Mouse (Mus musculus): ENCODE measurements around the gene Gm9857.
A peak's percentile ranks its signal among the peaks of the same experiment; 100 is the strongest.

Gm9857 gene

DNA sequence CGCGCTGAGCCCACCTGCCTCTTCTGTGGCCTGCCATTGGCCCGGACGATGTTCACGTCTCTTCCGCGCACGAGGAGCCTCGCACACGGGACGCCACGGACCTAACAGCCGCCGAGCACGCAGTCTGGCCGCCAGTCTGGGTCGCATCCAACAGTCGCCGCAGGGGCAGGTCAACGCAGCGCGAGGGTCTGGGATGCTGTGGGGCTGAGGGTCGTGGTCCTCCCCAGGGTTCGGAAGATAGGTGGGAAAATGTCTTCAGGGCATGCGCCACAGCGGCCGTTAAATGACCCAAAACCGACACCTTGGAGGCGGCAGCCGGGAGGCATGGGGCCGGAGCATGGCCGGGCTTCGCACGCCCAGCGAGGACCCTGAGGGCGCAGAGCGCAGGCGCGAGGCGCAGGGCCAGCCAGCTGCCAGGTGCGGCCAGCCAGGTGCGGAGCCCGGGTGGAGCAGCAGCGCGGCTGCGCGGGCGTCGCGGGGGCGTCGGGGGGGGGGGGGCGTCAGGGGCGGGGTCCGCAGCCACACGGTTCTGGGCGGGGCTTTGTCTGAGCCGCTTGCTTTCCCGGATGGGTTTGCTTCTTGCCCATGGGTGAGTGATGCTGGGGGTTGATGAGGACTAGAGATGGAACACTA is at the start of gene Gm9857:
Gene Gm9857, minus strand, starts transcription at position 445 of the 633 bp plus-strand sequence.
- DNase-seq (ENCODE audit: low spot score in 2 of 2) = no peak

DNA sequence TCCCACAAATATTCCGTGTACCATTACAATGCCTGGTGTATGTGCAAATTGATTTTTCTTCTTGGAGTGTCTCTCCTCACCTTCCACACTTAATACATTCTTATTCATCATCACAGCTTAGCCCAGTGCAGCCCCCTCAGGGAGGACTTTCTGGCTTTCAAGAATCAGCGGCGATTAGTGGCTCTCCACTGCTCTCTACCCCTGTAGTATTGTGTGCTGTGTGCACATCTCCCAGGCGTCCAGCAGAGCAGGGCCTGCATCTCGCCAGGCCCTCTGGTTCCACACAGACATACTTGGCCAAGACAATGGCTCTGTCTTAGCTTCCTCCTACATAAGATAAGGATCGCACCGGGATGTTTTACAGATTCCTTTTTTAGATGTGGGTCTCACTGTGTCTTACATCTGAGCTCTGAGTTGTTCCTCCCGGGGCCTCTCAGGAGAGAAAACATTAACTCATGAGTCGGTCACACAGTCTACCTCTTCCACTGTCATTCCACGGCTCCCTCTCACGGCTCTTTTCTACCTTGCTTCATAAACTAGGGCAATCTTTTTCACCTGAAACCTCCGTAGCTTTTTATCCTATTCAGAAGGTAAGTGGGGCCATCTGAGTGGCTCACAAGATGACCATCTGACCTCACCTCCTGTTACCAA is 46.9 kb upstream of the Gm9857 start:
- DNase-seq (ENCODE audit: low spot score in 2 of 2) = no peak

DNA sequence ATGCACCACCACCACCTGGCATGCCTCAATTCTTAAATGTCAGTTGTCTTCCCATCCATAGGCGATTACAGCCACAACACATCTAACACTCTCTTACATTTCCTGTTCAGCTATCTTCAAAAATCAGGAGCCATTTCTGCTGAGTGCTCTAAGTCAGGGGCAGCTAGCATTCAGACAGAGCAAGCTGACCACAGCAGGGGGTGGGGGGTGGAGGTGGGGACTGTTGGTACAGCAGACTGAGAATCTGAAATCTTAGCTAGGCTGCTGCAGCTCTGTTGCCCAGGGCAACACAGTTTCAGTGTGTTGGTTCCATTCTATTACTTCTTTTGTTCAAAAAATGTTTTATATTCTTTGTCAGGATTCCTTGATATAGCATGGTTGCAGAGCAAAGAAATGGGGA is 46.3 kb upstream of the Gm9857 start:
- DNase-seq (ENCODE audit: low spot score in 2 of 2) = no peak

DNA sequence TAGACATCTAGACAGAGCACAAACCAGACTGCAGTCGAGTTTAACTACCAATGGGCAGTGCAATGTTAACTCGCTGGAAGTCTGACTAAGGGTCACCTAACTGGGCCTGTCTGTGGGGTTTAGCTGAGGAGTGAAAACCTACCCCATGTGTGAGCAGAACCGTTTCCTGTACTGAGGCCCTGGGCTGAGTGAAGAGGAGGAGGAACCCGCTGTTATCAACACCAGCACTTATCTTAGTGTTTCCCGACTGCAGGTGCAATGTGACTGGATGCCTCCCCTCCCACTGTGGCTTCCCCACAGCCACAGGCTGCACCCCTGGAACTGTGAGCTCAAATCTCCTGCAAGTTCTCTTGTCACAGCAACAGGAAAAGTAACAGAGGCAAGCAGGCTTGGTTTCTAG is 43.7 kb upstream of the Gm9857 start:
- DNase-seq (ENCODE audit: low spot score in 2 of 2) = peak; percentile 23 to 44

DNA sequence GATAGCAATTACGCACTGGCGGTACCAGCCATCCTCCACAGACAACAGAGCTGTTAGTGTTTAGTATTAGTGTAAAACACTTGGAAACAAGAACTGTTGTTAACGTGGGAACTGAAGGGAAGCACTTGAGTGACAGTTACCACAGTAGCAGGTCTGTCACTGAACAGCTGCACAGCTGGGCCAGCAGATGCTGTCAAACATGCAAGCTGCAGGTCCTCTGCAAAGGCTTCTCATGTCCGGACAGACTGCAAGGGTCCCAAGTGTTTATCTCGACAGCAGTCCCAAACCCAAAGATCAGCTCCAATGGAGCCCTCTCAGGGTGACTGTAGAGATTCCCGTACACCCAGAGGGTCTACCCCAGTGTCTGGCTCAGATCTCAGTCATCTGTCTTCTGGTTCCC is 41.7 kb upstream of the Gm9857 start:
- DNase-seq (ENCODE audit: low spot score in 2 of 2) = peak; percentile 32 to 37

DNA sequence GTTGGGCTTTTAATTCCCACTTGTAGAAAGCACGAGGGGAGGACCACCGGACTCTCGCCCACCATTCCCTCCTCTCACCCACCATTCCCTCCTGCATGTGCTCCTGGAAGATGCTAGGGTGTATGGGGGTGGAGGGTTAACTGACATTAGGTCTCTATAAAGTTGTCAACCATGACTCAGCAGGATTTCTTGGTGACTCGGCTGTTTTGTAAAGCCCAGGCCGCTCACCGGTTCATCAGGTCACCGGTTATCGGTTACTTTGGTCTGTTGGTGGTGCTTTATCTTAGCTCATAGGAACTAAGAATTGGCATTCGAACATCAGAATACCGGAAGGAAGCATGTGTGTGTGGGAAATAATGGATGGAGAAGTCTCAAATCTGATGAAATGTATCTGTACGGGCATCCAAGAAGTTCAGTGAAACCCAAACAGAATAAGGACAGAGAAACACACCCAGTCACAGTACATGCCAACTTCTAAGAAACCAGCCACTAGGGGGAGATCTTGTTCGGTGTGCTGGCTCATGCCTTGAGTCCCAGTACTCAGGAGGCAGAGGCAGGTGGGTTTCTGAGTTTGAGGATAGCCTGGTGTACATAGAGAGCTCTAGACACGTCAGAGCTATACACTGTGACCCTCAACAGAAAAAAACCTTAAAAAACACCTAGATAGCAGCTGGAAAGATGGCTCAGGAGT is 37.2 kb upstream of the Gm9857 start:
- DNase-seq (ENCODE audit: low spot score in 2 of 2) = peak in 1 of 2 experiments; percentile 29

DNA sequence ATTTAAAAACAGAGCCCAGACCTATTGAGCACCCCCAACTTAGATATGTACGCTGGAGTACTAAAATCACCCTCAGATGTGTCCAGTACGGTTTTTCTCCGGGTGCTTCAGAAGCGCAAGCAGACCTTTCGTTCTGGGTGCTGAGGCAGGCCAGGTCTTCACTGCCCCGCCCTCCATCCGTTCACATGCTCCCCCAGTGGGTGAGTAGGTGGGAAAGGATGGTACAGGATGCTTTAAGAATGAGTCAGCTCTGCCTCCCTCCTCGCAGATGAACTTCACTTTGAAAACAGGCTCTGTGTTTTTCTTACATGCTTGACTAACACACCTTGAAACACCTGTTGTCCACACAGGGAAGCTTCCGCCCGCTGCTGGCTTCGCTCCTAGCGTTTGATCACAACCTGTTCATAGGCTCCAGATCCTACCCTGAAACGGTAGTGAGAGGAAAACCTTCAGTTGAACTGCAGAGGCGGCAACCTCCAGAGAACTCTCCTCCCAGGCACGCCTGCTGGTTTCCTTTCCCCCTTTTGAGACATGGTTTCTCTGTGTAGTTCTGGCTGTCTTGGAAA is 34.8 kb upstream of the Gm9857 start:
- no peak for DNase-seq (ENCODE audit: low spot score in 2 of 2)

DNA sequence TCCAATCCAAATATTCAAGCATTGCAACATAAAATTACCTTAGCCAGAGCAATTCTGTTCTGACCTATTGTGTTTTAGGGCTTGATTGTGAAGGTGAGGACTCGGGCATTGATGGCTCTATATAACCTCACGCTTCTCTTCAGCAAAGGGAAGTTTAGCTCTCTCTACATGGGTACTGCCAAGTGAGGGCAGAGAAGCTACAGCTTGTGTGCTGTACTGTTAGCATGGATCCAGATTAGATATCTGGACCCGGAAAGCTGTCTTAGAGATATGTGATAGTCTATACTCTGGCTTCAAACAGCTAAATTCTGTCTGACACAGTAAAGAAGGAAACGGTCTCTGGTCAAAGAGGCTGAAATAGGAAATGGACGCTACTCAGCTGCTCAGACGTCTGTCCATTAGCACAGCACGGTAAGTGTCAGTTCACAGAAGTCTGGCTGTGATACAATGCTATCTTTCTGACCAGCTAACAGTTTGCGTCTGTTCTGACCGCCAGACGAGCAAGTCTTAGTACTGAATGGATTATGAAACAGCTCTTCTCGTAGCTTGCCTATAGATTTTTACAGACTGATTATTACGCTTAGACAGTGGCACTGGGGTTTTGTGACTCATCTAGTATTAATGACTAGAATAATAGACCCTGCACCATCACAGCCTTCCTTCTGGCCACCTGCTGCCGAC is 33.9 kb upstream of the Gm9857 start:
- no peak for DNase-seq (ENCODE audit: low spot score in 2 of 2)

DNA sequence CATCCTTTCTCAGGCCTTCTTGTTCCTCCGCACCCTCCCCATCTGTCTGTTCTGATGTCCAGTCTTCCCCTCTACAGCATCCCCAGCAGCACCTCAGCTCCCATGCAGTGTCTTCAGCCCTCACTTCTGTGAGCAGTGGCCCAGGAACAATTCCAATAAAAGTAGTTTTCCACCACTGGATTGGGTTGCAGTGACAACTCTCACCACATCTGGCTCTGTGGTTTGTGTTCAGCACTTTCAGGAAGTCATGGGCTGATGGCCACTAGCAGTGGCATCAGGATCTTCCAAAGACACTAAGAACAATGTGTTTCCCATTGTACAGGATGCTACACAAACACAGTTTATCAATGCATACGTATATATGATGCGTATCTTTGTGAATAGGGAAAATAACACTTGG is 25.8 kb upstream of the Gm9857 start:
- DNase-seq (ENCODE audit: low spot score in 2 of 2) = no peak

DNA sequence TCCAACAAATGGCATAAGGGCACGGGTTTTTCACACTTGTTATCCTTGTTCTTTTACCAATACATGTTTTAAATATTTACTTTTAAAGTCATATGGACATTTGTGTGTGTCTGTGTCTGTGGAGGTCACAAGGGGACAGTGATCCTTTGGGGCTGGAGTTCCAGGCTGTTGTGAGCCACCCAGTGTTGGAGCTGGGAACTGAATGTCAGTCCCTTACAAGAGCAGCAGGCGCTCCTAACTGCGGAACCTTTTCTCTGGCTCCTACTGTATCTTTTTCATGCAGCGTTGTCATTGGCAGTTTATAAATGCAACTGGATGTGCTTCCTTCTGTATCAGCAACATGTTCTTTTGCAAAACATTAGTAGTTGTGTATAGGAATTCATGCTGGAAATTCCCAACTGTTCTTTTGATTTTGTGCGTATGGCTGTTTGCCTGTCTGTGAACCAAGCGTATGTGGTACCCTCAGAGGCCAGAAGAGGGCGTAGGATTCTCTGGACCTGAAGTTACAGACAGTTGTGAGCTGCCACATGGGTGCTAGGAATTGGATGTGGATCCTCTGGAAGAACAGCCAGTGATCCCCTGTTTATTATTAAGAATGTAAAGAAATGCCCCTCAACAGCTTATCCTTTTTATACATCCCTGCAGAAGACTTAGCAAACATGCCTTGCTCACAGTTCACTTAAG is 24.3 kb upstream of the Gm9857 start:
- peak; percentile 32 to 40 for DNase-seq (ENCODE audit: low spot score in 2 of 2)

DNA sequence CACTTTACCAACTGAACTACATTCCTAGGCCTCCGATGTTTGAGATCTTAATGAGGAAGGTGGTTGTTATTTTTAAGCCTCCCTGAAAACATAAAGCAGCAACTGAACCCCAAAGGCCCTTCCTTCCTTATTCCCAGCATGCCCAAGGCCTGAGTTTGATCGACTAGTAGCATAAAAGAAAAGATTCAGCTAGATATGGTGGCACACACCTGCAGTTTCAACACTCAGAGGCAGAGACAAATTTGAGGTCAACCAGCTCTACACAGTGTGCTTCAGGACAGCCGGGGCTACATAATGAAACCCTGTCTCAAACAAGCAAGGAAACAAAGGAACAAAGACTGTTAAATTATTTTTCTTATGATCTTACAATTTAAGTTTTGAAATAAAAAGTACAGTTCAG is 23.5 kb upstream of the Gm9857 start:
- peak; percentile 36 for DNase-seq (ENCODE audit: low spot score in 2 of 2)

DNA sequence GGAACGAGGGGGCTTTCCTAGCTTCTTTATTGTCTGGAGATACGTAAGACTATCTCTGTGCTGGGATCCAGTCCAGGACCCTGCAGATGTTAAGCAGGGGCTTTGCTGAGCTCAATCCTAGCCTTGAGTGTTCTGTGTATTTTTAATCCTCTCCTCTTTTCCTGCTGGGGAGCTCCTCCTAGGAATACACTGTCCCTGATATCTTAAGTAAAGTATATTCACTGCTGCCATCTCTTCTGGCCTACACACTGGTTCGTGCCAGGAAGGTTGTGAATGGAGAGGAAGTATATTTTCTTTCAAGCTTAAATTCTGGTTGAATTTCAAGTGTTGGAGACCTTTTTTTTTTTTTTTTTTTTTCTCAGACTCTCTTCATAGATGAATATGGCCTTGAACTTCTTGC is 23.0 kb upstream of the Gm9857 start:
- no peak for DNase-seq (ENCODE audit: low spot score in 2 of 2)

DNA sequence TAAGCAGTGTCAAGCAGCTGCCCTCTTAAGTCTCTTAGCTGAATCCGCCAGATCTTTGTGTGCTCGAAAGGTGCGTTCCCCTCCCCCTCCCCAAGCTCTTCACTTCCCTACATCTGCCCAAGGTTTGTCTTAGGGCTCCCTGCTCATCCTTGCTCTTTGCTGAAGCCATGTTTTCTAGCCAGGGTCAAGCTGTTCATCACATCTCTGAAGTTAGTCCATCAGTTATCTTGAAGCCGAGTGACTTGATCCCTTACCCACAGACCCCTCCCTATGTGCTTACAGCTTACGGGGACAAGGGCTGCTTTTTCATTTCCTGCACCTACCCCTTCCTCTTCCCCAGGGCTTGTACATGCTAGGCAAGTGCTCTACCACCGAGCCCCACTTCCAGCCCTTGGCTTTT is 21.4 kb upstream of the Gm9857 start:
- peak; percentile 40 to 49 for DNase-seq (ENCODE audit: low spot score in 2 of 2)

DNA sequence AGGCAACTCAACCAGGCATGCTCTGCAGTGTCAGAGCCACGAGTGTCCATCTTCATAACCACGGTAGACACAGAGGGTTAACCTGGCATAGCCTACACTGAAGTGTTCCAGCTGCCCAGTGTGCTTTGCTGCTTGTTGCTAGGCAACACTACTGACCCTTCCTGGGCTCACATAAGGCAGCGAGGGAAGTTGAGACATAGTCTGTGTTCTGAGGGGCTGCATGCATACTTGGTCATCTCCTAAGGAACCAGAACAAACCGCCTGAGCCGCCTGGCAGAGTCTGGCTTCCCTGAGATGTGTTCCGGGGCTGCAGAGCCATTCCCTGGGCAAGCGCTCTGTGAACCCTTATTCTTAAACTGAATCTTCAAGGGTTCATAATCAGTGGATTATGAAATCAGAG is 21.0 kb upstream of the Gm9857 start:
- DNase-seq (ENCODE audit: low spot score in 2 of 2) = no peak

DNA sequence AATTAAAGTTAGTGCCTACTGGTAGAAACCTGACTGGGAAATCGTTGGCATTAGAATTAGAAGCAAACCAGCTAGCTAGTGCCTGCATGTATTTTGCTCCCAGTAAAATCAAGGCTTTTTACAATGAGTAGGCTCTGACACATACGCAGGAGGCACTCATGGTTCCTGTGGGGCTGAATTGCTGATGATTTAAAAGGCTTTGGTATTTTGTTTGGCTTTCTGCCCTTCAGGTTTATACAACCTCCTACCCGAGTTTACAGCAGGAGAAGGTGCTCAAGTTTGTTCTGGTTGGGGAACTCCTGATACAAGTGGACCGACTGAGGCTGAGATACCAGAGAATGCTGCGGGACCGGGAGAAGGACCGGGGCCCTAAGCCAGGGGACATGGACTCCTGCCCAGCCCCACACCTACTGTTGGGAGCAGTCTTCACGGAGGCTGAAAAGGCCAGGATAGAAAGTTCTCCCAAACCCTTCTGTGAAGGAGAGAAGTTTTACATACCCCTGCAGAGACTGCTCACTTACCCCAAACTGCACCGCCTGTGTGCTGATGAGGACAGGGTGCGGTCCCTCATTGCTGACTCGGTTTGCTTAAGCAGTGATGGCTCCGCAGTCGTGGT is 19.5 kb upstream of the Gm9857 start:
- no peak for DNase-seq (ENCODE audit: low spot score in 2 of 2)

DNA sequence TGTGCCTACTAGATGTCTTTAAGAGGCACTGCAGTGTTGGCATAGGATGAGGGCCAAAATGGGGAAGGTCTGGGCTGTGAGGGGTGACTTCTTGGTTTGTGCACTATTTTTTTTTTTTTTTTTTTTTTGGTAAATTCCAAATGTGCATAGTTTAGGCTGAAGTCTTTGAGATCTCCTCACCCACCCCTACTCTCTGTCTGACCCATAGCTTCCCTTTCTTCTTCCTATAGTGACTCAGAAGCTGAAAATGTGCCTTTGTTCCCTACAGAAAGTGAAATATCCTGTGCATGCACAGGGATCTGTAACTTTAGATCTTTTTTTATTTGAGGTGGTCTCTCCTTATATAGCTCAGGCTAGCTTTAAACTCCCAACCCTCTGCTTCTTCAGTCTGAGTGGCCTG is 17.7 kb upstream of the Gm9857 start:
- no peak for DNase-seq (ENCODE audit: low spot score in 2 of 2)

DNA sequence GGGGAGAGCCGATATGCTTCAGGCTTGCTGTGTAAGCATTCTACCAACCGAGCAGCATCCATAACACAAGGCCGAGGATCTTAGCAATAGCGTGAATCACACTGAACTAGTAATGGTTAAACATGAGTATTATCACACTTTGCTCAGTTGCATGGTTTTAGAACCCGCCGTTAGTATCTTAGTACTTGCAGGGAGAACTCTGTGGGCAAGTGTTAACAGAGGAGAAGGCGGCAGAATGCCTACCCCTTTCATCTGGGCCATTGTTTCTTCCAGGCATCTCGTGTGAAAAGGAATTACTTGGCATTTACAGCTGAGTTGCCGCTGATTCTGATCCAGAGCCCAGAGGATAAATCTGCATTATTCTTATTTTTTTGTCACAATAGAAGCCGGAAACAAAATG is 751 bp upstream of the Gm9857 start:
- DNase-seq (ENCODE audit: low spot score in 2 of 2) = no peak

DNA sequence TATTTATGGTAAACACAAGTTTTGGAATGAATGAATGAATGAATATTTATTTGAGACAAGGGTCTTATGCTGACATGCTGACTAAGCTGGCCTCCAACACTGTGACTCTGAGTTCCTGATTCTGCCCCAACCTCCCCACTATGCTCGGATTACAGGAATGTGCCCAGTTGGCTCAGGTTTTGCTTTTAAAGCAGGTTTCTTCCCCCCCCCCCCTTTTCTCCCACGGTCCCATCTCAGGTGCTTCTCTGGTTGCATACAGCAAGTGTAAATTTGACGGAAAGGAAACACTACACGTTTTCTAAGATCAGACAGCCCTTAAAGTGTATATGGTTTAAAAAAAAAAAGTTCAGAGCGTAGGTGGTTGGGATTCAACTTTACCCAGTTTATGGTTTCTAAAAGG is 672 bp downstream of the Gm9857 start, which contains the start of gene Henmt1:
Gene Henmt1, plus strand, starts transcription at position 301 of the 400 bp plus-strand sequence.
- no peak for DNase-seq (ENCODE audit: low spot score in 2 of 2)

DNA sequence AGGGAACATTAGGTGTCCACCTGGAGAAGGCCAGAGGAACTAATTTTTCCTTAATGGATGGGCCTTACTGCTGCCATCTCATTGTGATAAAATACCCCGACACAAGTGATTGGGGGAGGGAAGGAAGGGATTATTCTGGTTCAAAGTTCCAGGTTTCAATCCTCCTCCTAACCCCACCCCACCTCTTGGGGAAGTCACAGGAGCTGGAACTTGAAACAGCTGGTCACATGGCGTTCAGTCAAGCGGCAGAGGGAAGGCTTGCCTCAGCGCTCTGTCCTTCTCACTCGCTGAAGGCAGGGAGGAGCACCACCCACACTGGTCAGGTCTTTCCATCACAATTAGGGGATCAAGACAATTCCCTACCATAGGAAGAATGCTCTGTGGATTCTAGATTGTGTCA is 1.6 kb downstream of the Gm9857 start:
- no peak for DNase-seq (ENCODE audit: low spot score in 2 of 2)

DNA sequence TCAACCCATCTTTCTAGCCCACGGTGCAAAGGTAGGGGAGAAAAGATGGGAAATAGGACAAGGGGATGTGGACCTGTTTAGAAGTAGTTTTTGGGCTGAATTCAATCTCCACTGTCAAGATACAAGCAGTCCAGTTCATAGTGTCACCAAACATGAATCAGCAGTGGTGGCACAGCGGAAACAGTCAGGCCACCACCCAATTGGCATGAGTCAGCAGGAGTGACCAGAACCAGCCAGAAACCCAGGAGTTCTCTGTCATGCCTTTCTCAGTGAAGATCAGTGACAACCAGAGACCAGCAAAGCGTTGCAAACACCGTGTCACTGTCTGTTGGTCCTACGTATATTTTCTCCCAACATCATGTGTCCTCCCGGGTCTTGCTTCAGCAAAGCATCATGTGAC is 6.7 kb downstream of the Gm9857 start:
- DNase-seq (ENCODE audit: low spot score in 2 of 2) = no peak

DNA sequence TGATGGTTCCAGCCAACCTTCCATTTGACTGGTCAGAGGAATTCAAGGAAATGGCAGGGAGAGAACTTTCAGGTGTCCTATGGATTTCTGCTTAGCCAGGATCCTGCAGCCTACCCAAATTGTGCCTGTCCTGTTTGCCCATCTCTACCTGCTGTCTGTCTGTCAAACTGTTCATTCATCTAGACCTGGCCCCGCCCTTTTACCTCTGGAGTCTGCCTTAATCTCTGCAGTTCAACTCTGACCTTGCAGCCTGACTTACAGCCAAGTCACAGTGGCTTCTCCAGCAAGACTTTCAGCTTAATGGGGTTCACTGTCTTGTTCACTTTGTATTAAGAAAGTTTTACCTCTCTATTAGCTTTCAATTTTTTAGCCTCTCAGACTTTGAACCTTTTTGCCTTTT is 13.9 kb downstream of the Gm9857 start:
- DNase-seq (ENCODE audit: low spot score in 2 of 2) = no peak
